Mouse (Mus musculus): ENCODE measurements around the gene Gnao1.

DNA sequence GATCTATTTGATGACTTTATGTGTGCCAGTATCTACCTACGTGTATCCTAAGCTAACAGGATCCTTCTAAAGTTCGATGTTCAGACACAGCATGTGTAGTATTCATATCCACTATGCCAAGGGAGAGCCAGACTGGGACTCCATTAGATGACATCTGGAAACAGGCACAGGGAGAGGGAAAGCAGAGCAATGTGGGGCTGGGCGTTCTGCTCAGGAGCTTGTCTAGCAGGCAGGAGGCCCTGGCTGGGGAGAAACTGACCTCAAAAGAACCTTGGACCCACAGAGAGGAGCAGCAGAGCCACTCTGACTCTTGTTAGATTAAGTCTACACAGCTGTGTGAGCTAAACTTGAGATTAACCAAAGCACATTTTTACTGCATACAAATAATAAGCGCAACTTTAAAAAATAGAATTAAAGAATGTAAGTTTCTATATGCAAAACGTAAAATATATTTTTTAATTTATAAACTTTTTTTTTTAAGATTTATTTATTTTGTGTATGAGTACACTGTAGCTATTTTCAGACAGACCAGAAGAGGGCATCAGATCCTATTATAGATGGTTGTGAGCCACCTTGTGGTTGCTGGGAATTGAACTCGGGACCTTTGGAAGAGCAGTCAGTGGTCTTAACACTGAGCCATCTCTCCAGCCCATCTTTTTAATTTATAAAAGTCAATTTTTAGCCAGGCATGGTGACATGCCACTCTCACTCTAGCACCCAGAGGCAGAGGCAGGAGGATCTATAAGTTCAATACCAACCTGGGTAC, 166.9 kb downstream of the Gnao1 start:
- peak; percentile 42 for TF ChIP-seq CTCF (IDR thresholded peaks at IDR 0.05; ENCODE audit: low read depth)
- TF ChIP-seq EP300 (optimal IDR thresholded peaks at IDR 0.05), result no peak

Measured in stomach, postnatal 0 days (tissue).